Mouse (Mus musculus) right cerebral cortex, postnatal 25 days (tissue): ENCODE results near the gene Serpina3b.
A peak's percentile ranks its signal among the peaks of the same experiment; 100 is the strongest.

Experiments
- DNase-seq: peaks from one replicate; pipeline ENCODE4 v3.0.0; 2022

Gene Serpina3b

GRCm38 (mm10) chr12:104178577-104178976 is 50.8 kb downstream of the Serpina3b start:
- no peak for DNase-seq

DNA sequence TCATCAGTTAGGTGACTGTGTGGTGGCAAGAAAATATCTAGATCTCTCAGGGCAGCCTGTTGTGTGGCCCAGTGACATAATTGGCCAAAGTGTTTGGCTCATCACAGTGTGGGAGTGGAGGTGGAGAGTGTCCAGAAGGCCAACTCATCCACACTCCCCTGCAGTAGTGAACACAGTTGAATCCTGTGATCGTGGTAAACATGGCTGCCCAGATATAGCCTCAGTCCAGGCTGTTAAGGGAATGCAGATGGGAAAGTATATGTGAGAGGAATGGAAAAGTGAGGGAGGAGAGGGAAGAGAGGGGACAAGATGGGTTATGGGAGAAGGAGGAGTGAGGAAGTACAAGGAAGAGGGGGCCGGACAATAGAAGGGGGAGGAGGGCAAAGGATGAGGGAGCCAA is 51.2 kb downstream of the Serpina3b start:
- DNase-seq, result no peak

DNA sequence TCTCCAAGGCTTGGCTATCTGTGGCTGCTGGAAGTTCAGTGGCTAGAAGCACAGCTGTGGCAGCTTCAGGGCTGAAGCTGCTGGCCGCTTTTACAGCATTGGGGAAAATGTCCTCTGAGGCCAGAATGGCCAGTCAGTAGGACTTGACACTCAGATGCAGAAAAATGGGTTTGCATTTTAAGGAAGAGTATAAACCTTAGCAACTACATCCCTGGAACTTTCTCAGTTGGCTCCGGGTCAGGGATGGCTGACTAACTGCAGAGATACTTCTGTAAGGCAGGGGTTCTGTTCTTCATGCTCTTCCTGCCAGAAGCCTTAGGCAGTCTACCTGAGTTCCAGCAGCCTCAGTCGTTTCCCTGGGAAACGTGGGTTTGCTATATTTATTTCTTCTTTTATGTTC is 57.2 kb downstream of the Serpina3b start:
- no peak for DNase-seq

GRCm38 (mm10) chr12:104186041-104186581 is 58.3 kb downstream of the Serpina3b start:
- peak; percentile 16 for DNase-seq
